Mouse (Mus musculus) spleen, postnatal 4 days (tissue): Measurements from ENCODE around the gene Bpifa3.
"Not testable (repeated sequence)": the region's sequence is repeated elsewhere in the genome, so short reads cannot be mapped to it uniquely, and the experiment has no call there.

Experiments
- DNase-seq, 2 experiments: peaks; one replicate each; pipeline ENCODE4 v3.0.0; 2022; ENCODE audit warnings: low spot score in 2 of 2

The Bpifa3 gene

DNA sequence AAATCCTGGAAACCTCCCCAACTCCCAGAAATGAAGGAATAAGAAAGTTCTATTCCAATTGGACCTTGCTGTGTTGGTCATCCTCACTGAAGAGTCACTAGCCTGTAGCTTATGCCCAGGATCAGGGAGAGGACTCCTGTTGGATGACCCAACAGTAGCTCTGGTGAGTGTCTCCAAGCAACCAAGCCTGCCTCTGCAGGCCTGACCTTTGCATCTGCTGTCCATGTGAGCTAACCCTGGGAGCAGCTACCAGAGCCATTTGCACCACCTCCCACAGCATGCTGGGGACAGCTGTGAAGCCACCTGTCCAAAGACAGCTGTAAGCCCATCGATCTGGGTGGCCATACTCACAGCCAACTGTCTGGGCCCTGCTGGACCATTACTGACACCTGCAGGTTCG is at the start of gene Bpifa3:
Bpifa3 (plus strand) TSS at position 217 of the 400 bp plus-strand sequence.
- no peak for DNase-seq

- DNase-seq: no peak
Measured at GRCm38 (mm10) chr2:154097734-154098133, 32.4 kb upstream of the Bpifa3 start.

- DNase-seq: no peak
Measured at GRCm38 (mm10) chr2:154117381-154117780, 12.8 kb upstream of the Bpifa3 start.

DNA sequence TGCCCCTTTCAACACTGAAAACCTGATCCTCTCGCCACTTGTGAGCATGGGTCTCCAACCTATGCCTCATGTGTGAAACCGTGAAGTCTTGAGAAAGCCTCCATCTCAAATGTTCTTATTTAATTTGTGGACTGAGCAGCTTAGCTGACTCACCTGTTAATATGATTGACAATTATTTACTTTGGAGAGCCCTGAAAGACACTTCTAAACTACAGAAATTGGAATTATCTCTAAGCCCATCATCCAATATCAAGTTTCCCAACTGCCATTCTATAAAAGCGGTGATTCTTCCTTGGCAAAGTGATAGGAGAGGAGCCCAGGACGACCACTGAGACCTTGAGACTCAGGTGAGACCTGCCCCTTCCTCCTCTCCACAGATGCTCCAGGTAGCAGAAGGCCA is 12.4 kb downstream of the Bpifa3 start, which contains the start of gene Bpifa1:
Bpifa1 (plus strand) TSS at position 301 of the 400 bp plus-strand sequence.
- no peak for DNase-seq

GRCm38 (mm10) chr2:154143735-154144134 is 13.6 kb downstream of the Bpifa3 start:
- DNase-seq: no peak

DNA sequence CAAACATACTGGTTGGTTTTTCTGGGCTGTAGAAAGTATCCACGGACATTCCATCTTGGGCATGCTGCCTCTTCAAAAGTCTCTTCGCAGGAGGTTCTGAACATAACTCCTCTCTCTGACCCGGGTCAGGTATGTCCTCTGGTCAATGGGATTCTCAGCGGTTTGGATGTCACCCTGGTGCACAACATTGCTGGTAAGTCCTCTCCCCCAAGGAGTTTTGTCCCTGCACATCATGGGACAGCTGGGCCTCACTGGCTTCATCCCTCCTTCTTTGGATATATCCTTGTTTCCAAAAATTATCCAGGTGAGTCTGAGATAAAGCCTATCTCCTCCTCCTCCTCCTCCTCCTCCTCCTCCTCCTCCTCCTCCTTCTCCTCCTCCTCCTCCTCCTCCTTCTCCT is 17.4 kb downstream of the Bpifa3 start:
- no peak for DNase-seq

DNA sequence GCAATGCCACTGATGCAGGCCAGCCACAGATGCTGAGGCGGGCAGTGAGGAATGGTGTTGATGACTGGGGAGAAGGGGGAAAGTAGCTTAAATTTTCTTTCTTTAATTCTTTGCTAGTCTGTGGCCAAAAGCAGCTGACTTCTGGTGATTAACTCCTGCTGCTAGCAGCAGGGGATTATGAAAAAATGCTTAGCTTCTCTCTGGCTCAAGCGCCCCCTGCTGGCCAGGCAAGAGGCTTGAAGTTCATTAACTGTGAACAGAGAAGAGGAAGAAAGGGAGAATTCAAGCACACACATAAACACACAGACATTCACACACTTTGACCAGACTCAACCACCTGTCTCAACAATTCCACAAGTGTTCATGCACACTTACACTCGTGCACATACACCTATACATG is 28.3 kb downstream of the Bpifa3 start:
- DNase-seq: no peak

DNA sequence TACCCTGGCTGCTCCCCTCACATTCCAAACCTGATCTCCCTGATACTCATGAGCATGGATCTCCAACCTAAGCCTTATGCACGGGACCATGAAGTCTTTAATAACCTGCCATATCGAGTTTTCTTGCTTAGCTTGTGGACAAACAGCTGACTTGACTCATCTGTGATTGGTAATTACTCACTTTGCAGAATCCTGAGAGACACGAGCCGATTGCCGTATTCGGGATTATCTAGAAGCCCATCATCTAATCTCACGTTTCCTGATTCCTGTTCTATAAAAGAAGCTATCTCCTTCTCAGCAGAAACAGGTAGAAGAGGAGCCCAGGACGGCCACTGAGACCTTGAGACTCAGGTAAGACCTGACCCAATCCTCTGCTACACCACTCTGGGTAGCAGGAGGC is 32.2 kb downstream of the Bpifa3 start, which contains the start of gene Bpifa5:
Bpifa5 (plus strand) TSS at position 301 of the 400 bp plus-strand sequence.
- no peak for DNase-seq

- DNase-seq: no peak
Measured at GRCm38 (mm10) chr2:154163306-154163705, 33.2 kb downstream of the Bpifa3 start.

- no peak for DNase-seq
Measured at GRCm38 (mm10) chr2:154169172-154169571, 39.0 kb downstream of the Bpifa3 start.

- no peak for DNase-seq
Measured at GRCm38 (mm10) chr2:154171621-154172020, 41.5 kb downstream of the Bpifa3 start.

DNA sequence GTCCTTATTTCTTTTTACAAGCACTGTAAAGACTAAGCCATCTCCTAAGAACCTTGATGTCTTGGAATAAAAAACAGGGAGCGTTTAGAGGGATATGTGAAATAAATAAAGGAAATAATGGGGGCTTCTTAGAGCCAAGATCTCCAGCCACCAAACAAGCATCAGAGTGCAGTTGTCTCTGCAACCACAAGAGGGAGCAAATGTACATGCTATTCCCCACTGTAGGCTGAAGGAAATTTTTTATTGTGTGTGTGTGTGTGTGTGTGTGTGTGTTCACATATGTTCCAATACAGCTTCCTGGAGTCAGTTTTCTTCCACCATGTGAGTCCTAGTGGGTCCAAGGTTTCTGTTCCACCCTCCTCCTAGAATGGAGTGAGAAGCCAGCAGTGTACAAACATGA is 43.2 kb downstream of the Bpifa3 start:
- no peak for DNase-seq

GRCm38 (mm10) chr2:154181900-154182299 is 51.8 kb downstream of the Bpifa3 start:
- DNase-seq: not testable (repeated sequence)

DNA sequence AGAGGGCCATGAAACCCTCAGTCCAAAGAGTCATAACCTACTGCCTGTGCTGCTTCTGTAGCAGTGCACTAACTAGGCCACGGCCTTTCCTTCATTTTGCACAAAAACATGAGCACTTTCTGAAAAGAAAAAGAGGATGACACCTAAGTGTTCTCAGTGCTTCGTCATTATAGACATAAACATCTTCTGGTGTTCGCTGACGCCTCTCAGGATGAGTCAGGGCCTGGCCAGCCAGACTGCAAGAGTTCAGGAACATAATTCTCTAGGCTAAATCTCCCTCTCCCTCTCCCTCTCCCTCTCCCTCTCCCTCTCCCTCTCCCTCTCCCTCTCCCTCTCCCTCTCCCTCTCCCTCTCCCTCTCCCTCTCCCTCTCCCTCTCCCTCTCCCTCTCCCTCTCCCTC is 52.9 kb downstream of the Bpifa3 start:
- not testable (repeated sequence) for DNase-seq

DNA sequence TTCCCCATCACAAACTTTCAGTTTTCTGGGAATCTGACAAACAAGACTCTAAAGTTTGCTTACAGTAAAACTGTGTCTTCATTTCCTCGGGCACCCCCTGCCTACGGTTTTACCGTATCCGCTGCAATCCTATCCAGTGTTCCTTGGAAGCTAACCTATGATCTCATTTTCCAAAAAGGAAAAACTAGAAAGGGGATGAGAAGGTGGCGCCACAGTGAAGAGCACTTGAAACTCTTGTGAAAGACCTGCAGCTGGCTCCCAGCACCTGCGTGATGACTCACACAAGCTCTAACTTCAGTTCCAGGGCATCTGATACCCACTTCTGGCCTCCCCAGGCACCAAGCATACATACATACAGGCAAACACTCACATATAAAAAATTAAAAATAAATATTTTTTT is 55.2 kb downstream of the Bpifa3 start:
- DNase-seq: no peak

GRCm38 (mm10) chr2:154185748-154186147 is 55.6 kb downstream of the Bpifa3 start:
- no peak for DNase-seq

DNA sequence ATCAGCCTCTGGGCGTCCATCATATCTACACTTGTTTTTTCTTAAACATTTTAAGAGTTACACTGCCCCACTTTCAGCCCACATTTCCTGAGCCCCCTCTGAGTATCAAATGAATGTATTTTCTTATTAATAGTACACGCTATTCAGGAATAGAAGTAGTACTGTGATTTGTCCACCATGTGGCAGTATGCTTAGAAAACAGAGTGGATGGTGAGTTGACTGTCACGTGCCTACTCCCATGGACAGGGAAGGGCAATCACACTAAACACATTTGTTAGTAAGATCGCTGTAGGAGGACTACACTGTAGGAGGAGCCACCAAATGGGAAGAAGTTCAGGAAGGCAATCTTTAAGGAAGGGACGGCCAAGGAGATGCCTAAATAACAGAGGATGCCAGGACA is 57.3 kb downstream of the Bpifa3 start:
- DNase-seq: no peak
